Mouse (Mus musculus): Measurements from ENCODE around the gene Atp8b4. TPM values are rescaled to one million over a fixed set of nuclear protein-coding genes. Genes with fewer than 3 reads are reported as not detected.
"Not testable (repeated sequence)": the region's sequence is repeated elsewhere in the genome, so short reads cannot be mapped to it uniquely, and the experiment has no call there.

The Atp8b4 gene
- polyA plus RNA-seq (2015; fragmentation: Nextera tagmentation; extraction: Ambion mirVana): 0.04 TPM in 2 replicates

DNA sequence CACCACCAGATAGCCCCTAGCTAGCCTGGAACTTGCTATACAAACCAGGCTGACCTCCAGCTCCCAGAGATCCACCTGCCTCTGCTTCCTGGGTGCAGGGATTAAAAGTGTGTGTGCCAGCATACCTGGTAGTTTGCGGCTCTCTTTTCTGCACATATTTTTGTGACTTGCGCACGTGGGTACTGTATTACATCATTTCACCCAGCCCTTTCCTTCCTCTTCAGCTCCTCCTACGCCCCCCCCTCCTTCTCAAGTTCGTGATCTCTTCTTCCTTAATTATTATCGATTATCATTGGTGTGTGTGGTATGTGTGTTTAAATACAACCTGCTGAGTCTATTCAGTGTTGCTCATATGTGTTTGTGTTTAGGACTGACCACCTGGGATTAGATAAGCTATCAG is at the start of gene Atp8b4:
Atp8b4 (minus strand) TSS at position 154 of the 400 bp plus-strand sequence.
- ATAC-seq (replicated peaks): no peak
- H3K4me3 ChIP-seq: no peak within 1 kb of the TSS
- no peak within 1 kb of the TSS for H3K27ac ChIP-seq (replicated peaks)
- no peaks in the 10 kb centered on the region for H3K27me3 ChIP-seq
- no peak within 1 kb of the TSS for H3K4me2 ChIP-seq (replicated peaks)
- no peaks in the 10 kb centered on the region for H3K36me3 ChIP-seq
- no peaks in the 10 kb centered on the region for H3K9me3 ChIP-seq
- H3K4me1 ChIP-seq: no peaks in the 10 kb centered on the region
- H3K9ac ChIP-seq (replicated peaks): no peak within 1 kb of the TSS
- WGBS: 95% methylated on average over 6 of the region's 6 CpGs

- Histone ChIP-seq H3K4me3 (no peak overlapping the region), H3K4me2 (replicated peaks) (no peak overlapping the region), H3K36me3 (no peaks in the 10 kb centered on the region), H3K9me3 (no peaks in the 10 kb centered on the region), H3K9ac (replicated peaks) (no peak overlapping the region), H3K27ac (replicated peaks) (no peak overlapping the region), H3K27me3 (peaks cover 29% of the 10 kb centered on the region), H3K4me1 (peaks cover 11% of the 10 kb centered on the region)
- ATAC-seq (replicated peaks): no peak
- WGBS: 86% methylated on average over 7 of the region's 7 CpGs
These were observed 49.2 kb upstream of the Atp8b4 start for GRCm38 (mm10) chr2:126549681-126550080.

GRCm38 (mm10) chr2:126546392-126546791 is 45.9 kb upstream of the Atp8b4 start:
- WGBS: 90% methylated on average over 3 of the region's 3 CpGs
- Histone ChIP-seq H3K36me3 (no peaks in the 10 kb centered on the region), H3K4me3 (no peak overlapping the region), H3K27me3 (peaks cover 7% of the 10 kb centered on the region; the same call in 1 of the 2 replicates), H3K9ac (replicated peaks) (no peak overlapping the region), H3K27ac (replicated peaks) (no peak overlapping the region), H3K4me2 (replicated peaks) (no peak overlapping the region), H3K9me3 (no peaks in the 10 kb centered on the region), H3K4me1 (no peaks in the 10 kb centered on the region)
- ATAC-seq (replicated peaks): no peak

GRCm38 (mm10) chr2:126545297-126545696 is 44.8 kb upstream of the Atp8b4 start:
- Histone ChIP-seq H3K4me3 (no peak overlapping the region), H3K4me1 (no peaks in the 10 kb centered on the region), H3K27me3 (no peaks in the 10 kb centered on the region), H3K4me2 (replicated peaks) (no peak overlapping the region), H3K9ac (replicated peaks) (no peak overlapping the region), H3K27ac (replicated peaks) (no peak overlapping the region), H3K36me3 (no peaks in the 10 kb centered on the region), H3K9me3 (no peaks in the 10 kb centered on the region)
- no peak for ATAC-seq (replicated peaks)
- 72% methylated on average over 5 of the region's 5 CpGs for WGBS

GRCm38 (mm10) chr2:126542211-126542610 is 41.7 kb upstream of the Atp8b4 start:
- no peak for ATAC-seq (replicated peaks)
- 91% methylated on average over 5 of the region's 5 CpGs for WGBS
- no peaks in the 10 kb centered on the region for H3K4me1 ChIP-seq

GRCm38 (mm10) chr2:126540390-126540925 is 40.0 kb upstream of the Atp8b4 start:
- Histone ChIP-seq H3K27ac (replicated peaks) (no peak overlapping the region), H3K4me1 (no peaks in the 10 kb centered on the region), H3K9ac (replicated peaks) (no peak overlapping the region), H3K9me3 (no peaks in the 10 kb centered on the region), H3K36me3 (no peaks in the 10 kb centered on the region), H3K27me3 (no peaks in the 10 kb centered on the region), H3K4me3 (no peak overlapping the region), H3K4me2 (replicated peaks) (no peak overlapping the region)
- no peak for ATAC-seq (replicated peaks)
- WGBS: 87% methylated on average over 6 of the region's 6 CpGs

More at GRCm38 (mm10) chr2:126542211-126542610, 41.7 kb upstream of the Atp8b4 start:
- no peak overlapping the region for H3K27ac ChIP-seq (replicated peaks)
- H3K27me3 ChIP-seq: no peaks in the 10 kb centered on the region
- H3K9me3 ChIP-seq: no peaks in the 10 kb centered on the region
- H3K4me2 ChIP-seq (replicated peaks): no peak overlapping the region
- no peak overlapping the region for H3K9ac ChIP-seq (replicated peaks)
- no peak overlapping the region for H3K4me3 ChIP-seq
- no peaks in the 10 kb centered on the region for H3K36me3 ChIP-seq

GRCm38 (mm10) chr2:126537654-126538053 is 37.2 kb upstream of the Atp8b4 start:
- Histone ChIP-seq H3K27me3 (no peaks in the 10 kb centered on the region), H3K4me2 (replicated peaks) (no peak overlapping the region), H3K9me3 (no peaks in the 10 kb centered on the region), H3K36me3 (no peaks in the 10 kb centered on the region), H3K4me3 (no peak overlapping the region), H3K27ac (replicated peaks) (no peak overlapping the region), H3K4me1 (no peaks in the 10 kb centered on the region), H3K9ac (replicated peaks) (no peak overlapping the region)
- no peak for ATAC-seq (replicated peaks)

DNA sequence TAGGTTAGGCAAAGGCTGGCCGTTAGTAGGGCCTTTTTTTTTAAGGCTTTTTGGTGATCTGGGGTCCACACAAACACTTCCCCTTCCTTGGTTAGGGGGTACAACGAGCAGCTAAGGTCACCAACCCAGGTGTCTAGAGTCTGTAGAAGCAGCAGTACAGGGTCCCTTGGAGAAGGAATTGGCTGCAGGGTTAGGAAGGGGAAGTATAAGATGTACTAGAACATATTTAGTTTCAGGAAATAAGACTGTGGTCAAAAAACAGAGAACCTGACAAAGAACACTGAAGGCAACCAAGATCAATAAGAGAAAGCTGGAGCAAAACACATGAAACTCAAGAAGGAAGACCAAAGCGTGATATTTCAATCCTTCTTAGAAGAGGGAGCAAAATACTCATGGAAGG is 30.1 kb upstream of the Atp8b4 start:
- H3K4me1 ChIP-seq: no peaks in the 10 kb centered on the region
- H3K9me3 ChIP-seq: no peaks in the 10 kb centered on the region
- H3K27me3 ChIP-seq: no peaks in the 10 kb centered on the region
- no peak overlapping the region for H3K27ac ChIP-seq (replicated peaks)
- no peak overlapping the region for H3K9ac ChIP-seq (replicated peaks)
- H3K4me3 ChIP-seq: no peak overlapping the region
- H3K36me3 ChIP-seq: no peaks in the 10 kb centered on the region
- H3K4me2 ChIP-seq (replicated peaks): no peak overlapping the region
- no peak for ATAC-seq (replicated peaks)
- WGBS: 83% methylated on average over 3 of the region's 3 CpGs

GRCm38 (mm10) chr2:126527461-126527860 is 27.0 kb upstream of the Atp8b4 start:
- H3K27ac ChIP-seq (replicated peaks): no peak overlapping the region
- whole genome bisulfite sequencing: 94% methylated on average over 8 of the region's 8 CpGs
- ATAC-seq (replicated peaks): no peak

GRCm38 (mm10) chr2:126524271-126524670 is 23.8 kb upstream of the Atp8b4 start:
- 89% methylated on average over 2 of the region's 2 CpGs for whole genome bisulfite sequencing

More at GRCm38 (mm10) chr2:126527461-126527860, 27.0 kb upstream of the Atp8b4 start:
- no peak overlapping the region for H3K4me2 ChIP-seq (replicated peaks)
- H3K27me3 ChIP-seq: no peaks in the 10 kb centered on the region
- no peaks in the 10 kb centered on the region for H3K9me3 ChIP-seq
- H3K36me3 ChIP-seq: no peaks in the 10 kb centered on the region
- no peaks in the 10 kb centered on the region for H3K4me1 ChIP-seq
- H3K4me3 ChIP-seq: no peak overlapping the region
- H3K9ac ChIP-seq (replicated peaks): no peak overlapping the region

DNA sequence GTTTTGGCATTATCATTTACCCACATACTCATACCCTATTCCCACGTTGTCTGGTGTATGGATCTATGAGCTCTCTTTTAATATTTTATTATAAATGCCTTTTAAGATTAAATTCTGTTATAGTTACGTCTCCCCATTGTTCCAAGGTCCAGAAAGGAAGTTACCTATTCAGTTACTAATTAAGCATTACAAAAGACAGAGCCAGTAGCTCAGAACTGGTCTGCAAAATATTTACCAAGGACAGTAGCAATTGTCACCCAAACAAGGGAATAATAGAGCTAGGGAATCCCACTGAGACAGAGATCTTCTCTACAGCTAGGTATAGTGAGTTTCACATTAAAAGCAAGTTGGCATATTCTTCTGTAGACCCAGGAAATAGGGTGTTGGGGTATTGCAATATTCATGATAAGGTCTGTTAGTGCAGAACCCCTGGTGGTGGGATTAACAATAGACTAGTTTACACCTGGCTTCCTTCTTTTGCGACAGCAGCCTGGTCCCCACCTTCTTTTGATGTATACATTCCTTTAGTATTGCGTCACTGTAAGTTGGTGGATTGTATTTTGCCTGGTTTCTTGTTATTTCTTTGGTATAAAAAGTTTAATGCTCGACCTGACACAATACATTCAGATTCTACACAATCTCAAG is 22.7 kb upstream of the Atp8b4 start:
- not testable (repeated sequence) for H3K9me3 ChIP-seq; H3K4me2 ChIP-seq (replicated peaks); H3K9ac ChIP-seq (replicated peaks); ATAC-seq (replicated peaks); H3K4me3 ChIP-seq; H3K4me1 ChIP-seq; H3K27ac ChIP-seq (replicated peaks); H3K27me3 ChIP-seq; H3K36me3 ChIP-seq
- 60% methylated on average over 5 of the region's 5 CpGs for WGBS

More at GRCm38 (mm10) chr2:126524271-126524670, 23.8 kb upstream of the Atp8b4 start:
- Histone ChIP-seq H3K9me3 (no peaks in the 10 kb centered on the region), H3K27me3 (no peaks in the 10 kb centered on the region), H3K4me1 (no peaks in the 10 kb centered on the region), H3K4me2 (replicated peaks) (no peak overlapping the region), H3K36me3 (no peaks in the 10 kb centered on the region), H3K4me3 (no peak overlapping the region), H3K9ac (replicated peaks) (no peak overlapping the region), H3K27ac (replicated peaks) (no peak overlapping the region)
- ATAC-seq (replicated peaks): no peak

DNA sequence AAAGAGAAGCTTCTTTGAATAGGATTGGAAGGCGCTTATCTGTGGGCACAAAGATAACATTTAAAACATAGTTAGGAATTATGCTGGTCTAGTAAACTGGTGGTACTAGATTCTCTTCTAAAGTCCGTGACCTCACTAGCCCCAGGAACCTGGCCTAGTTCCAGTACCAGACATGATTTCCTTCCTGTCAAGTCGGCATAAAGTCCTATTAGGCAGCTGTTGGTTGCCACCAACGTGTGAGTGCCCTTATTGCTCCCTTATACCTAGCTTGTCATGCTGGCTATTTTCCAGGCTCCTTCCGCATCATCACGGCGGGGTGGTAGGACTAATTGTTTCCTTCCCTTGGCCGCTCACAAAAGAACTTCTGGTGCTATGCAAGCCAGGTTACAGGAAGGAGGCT is 21.6 kb upstream of the Atp8b4 start:
- Histone ChIP-seq H3K4me2 (replicated peaks) (no peak overlapping the region), H3K36me3 (no peaks in the 10 kb centered on the region)
- ATAC-seq (replicated peaks): no peak

DNA sequence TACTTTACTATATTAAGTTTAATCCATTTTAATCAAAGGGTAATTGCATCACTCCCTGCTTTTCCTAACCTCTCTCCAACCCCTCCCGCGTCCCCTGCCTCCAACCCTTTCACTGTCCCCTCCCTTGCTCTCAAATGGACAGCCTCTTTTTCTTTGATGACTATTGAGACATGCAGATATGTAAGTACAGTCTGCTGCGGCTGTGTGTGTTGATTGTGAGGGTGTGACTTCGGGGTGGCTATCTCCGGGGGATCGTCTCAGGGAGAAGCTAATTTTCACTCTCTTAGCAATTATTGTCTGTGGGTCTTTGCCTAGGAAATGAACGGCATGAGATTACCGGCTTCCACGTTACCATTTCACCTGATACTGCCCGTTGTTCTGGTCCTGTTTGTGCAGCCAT is 21.0 kb upstream of the Atp8b4 start:
- no peak for ATAC-seq (replicated peaks)
- WGBS: 76% methylated on average over 10 of the region's 10 CpGs

More for the DNA sequence above, 21.6 kb upstream of the Atp8b4 start:
- Histone ChIP-seq H3K27ac (replicated peaks) (no peak overlapping the region), H3K4me3 (no peak overlapping the region), H3K4me1 (no peaks in the 10 kb centered on the region), H3K9ac (replicated peaks) (no peak overlapping the region), H3K9me3 (no peaks in the 10 kb centered on the region), H3K27me3 (no peaks in the 10 kb centered on the region)
- 54% methylated on average over 8 of the region's 8 CpGs for WGBS

More for the DNA sequence above, 21.0 kb upstream of the Atp8b4 start:
- Histone ChIP-seq H3K27me3 (no peaks in the 10 kb centered on the region), H3K4me2 (replicated peaks) (no peak overlapping the region), H3K36me3 (no peaks in the 10 kb centered on the region), H3K4me3 (no peak overlapping the region), H3K9me3 (no peaks in the 10 kb centered on the region), H3K9ac (replicated peaks) (no peak overlapping the region), H3K4me1 (no peaks in the 10 kb centered on the region), H3K27ac (replicated peaks) (no peak overlapping the region)
